Mouse (Mus musculus) forebrain, embryonic 15.5 days (tissue): ENCODE results near the gene Spx. TPM values are rescaled to one million over a fixed set of nuclear protein-coding genes. Genes with fewer than 3 reads are reported as not detected.

Experiments
- ATAC-seq: fragments of 200-750 bp; cut with Nextera tagmentation; replicated peaks from 2 replicates; pipeline ENCODE4 v1.8.0; 2017; ENCODE audit warnings: mild to moderate bottlenecking, moderate TSS enrichment, moderate library complexity
- H3K27ac ChIP-seq: fragments of 300-500 bp; sonication (generic); replicated peaks from 2 replicates; pipeline ENCODE4 v1.5.1; 2015; ENCODE audit warnings: mild to moderate bottlenecking, inconsistent platforms
- H3K27me3 ChIP-seq: fragments of 300-500 bp; sonication (generic); 2 replicates; pipeline ENCODE4 v1.6.1; 2015; ENCODE audit warnings: inconsistent platforms
- H3K36me3 ChIP-seq: fragments of 300-500 bp; sonication (generic); 2 replicates; pipeline ENCODE4 v1.6.1; 2015; ENCODE audit warnings: mild to moderate bottlenecking, inconsistent platforms
- H3K4me1 ChIP-seq: fragments of 300-500 bp; sonication (generic); 2 replicates; pipeline ENCODE4 v1.6.1; 2015; ENCODE audit warnings: inconsistent platforms
- H3K4me2 ChIP-seq: fragments of 300-500 bp; sonication (generic); replicated peaks from 2 replicates; pipeline ENCODE4 v1.6.1; 2015; ENCODE audit warnings: mild to moderate bottlenecking, inconsistent platforms
- H3K4me3 ChIP-seq: fragments of 300-500 bp; sonication (generic); 2 replicates; pipeline ENCODE4 v1.5.1; 2015; ENCODE audit warnings: mild to moderate bottlenecking, inconsistent platforms
- H3K9ac ChIP-seq: fragments of 300-500 bp; sonication (generic); replicated peaks from 2 replicates; pipeline ENCODE4 v1.6.1; 2015; ENCODE audit warnings: mild to moderate bottlenecking, inconsistent platforms
- H3K9me3 ChIP-seq: fragments of 300-500 bp; sonication (generic); 2 replicates; pipeline ENCODE4 v1.6.1; 2016; ENCODE audit warnings: inconsistent platforms
- WGBS: fragments of 180-500 bp; shearing (Covaris S2); methylation state at CpG from one replicate; pipeline ENCODE4 v1.1.7; 2015; ENCODE audit warnings: mixed read lengths; 5-methylcytosine and 5-hydroxymethylcytosine counted together
- polyA plus RNA-seq: library from polyadenylated mRNA; unstranded; fragments of >200 nt; fragmentation: Nextera tagmentation; extraction: Ambion mirVana; gene quantifications from 2 replicates; pipeline ENCODE4 v1.2.1, GENCODE M21; 2015

Spx gene
- polyA plus RNA-seq, 1 experiment from 2014 or later: 1.3 TPM

- no peaks in the 10 kb centered on the region for H3K36me3 ChIP-seq
- no peak overlapping the region for H3K4me3 ChIP-seq
- H3K9ac ChIP-seq: no peak overlapping the region
- H3K4me1 ChIP-seq: no peaks in the 10 kb centered on the region
- H3K27me3 ChIP-seq: no peaks in the 10 kb centered on the region
- no peaks in the 10 kb centered on the region for H3K9me3 ChIP-seq
- no peak for ATAC-seq
- no peak overlapping the region for H3K27ac ChIP-seq
- 88% methylated on average over 2 of the region's 2 CpGs for WGBS
- H3K4me2 ChIP-seq: no peak overlapping the region
These were observed 40.1 kb downstream of the Spx start for GRCm38 (mm10) chr6:142453311-142453710.

- Histone ChIP-seq H3K27me3 (no peaks in the 10 kb centered on the region), H3K4me3 (no peak overlapping the region), H3K27ac (no peak overlapping the region), H3K9me3 (no peaks in the 10 kb centered on the region), H3K9ac (no peak overlapping the region), H3K4me2 (no peak overlapping the region), H3K36me3 (no peaks in the 10 kb centered on the region), H3K4me1 (no peaks in the 10 kb centered on the region)
- no peak for ATAC-seq
- WGBS: 54% methylated on average over 7 of the region's 7 CpGs
These were observed 42.2 kb downstream of the Spx start for GRCm38 (mm10) chr6:142455314-142455996.

- 39% methylated on average over 7 of the region's 7 CpGs for WGBS
- Histone ChIP-seq H3K4me1 (no peaks in the 10 kb centered on the region), H3K27ac (no peak overlapping the region), H3K9ac (no peak overlapping the region), H3K4me2 (no peak overlapping the region), H3K27me3 (no peaks in the 10 kb centered on the region), H3K36me3 (no peaks in the 10 kb centered on the region), H3K4me3 (no peak overlapping the region), H3K9me3 (no peaks in the 10 kb centered on the region)
- ATAC-seq: no peak
These were observed 44.8 kb downstream of the Spx start for GRCm38 (mm10) chr6:142458010-142458409.

- Histone ChIP-seq H3K4me2 (no peak overlapping the region), H3K4me1 (no peaks in the 10 kb centered on the region), H3K4me3 (no peak overlapping the region), H3K9ac (no peak overlapping the region), H3K9me3 (no peaks in the 10 kb centered on the region), H3K27me3 (no peaks in the 10 kb centered on the region), H3K27ac (no peak overlapping the region), H3K36me3 (no peaks in the 10 kb centered on the region)
- 74% methylated on average over 14 of the region's 14 CpGs for WGBS
- no peak for ATAC-seq
These were observed 45.9 kb downstream of the Spx start for GRCm38 (mm10) chr6:142459017-142459678.

GRCm38 (mm10) chr6:142462194-142462593 is 49.0 kb downstream of the Spx start:
- no peak overlapping the region for H3K27ac ChIP-seq
- no peak overlapping the region for H3K9ac ChIP-seq
- no peaks in the 10 kb centered on the region for H3K27me3 ChIP-seq
- H3K4me2 ChIP-seq: no peak overlapping the region
- no peaks in the 10 kb centered on the region for H3K4me1 ChIP-seq
- no peak for ATAC-seq
- H3K36me3 ChIP-seq: no peaks in the 10 kb centered on the region
- 71% methylated on average over 6 of the region's 6 CpGs for WGBS
- H3K4me3 ChIP-seq: no peak overlapping the region
- no peaks in the 10 kb centered on the region for H3K9me3 ChIP-seq

Other genes starting within 250 kb of the Spx start
- gene Slco1a6, start 204.9 kb upstream of the Spx start, polyA plus RNA-seq: not detected in 2 replicates
- gene Iapp, start 115.0 kb upstream of the Spx start, polyA plus RNA-seq: 0.31 and 0.42 TPM in 2 replicates
- 0.17 and 0.24 TPM in 2 replicates for gene Slco1a5, start 90.5 kb upstream of the Spx start, polyA plus RNA-seq
- gene Pyroxd1, start 67.8 kb upstream of the Spx start, polyA plus RNA-seq: 21.5 and 25.2 TPM in 2 replicates
- 29.1 and 31.2 TPM in 2 replicates for gene Recql, start 26.4 kb upstream of the Spx start, polyA plus RNA-seq
- 80.6 and 85.5 TPM in 2 replicates for gene Golt1b, start 26.2 kb upstream of the Spx start, polyA plus RNA-seq
- not detected in 2 replicates for gene Gys2, start 59.7 kb downstream of the Spx start, polyA plus RNA-seq
- gene Ldhb, start 94.5 kb downstream of the Spx start, polyA plus RNA-seq: 488 and 489 TPM in 2 replicates
- gene Kcnj8, start 158.2 kb downstream of the Spx start, polyA plus RNA-seq: 12.0 and 13.4 TPM in 2 replicates